Mouse (Mus musculus) heart, adult 2 months (tissue): ENCODE measurements around the gene Grem1.

Source experiments
- CTCF ChIP-seq: fragments of 200-600 bp; IDR thresholded peaks from 2 replicates; pipeline ENCODE4 v1.8.1; 2022; ENCODE audit warnings: antibody characterized with exemption, mild to moderate bottlenecking, moderate library complexity
- POLR2A ChIP-seq: fragments of 200-500 bp; IDR thresholded peaks from 2 replicates; pipeline ENCODE4 v1.6.1; 2011; ENCODE audit warnings: mild to moderate bottlenecking, low read depth, low read length, control low read depth; ENCODE audit not compliant: insufficient read depth

DNA sequence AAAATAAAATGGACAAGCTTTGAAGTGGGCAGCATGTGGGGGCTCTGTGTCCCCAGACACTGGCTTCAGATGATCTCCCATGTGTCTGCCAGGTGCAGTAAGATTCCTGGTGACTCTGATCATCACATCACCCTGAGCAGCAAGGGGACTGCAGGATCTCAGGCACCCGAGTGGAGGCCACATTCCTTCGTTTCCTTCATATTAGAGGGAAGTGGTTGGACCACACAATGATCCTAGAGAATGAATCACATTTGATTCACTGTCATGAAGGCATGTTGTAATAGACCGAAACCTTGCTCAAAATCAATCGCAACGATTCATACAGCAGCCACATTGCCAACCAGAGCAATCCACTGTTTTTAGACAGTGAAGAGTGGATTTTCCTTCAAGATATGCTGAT is 6.5 kb upstream of the Grem1 start:
- TF ChIP-seq POLR2A (no peak), CTCF (no peak)
